Mouse (Mus musculus) ovary, postnatal 36 days (tissue): ENCODE results near the gene Srgap1.

Experiments used
- DNase-seq: peaks from one replicate; pipeline ENCODE4 v3.0.0; 2022; ENCODE audit warnings: low spot score, mixed read lengths

Srgap1 gene

GRCm38 (mm10) chr10:121762141-121762540 is 285.0 kb downstream of the Srgap1 start:
- no peak for DNase-seq

- no peak for DNase-seq
Observed at GRCm38 (mm10) chr10:121759095-121759494, 288.0 kb downstream of the Srgap1 start.

- DNase-seq = no peak
Observed at GRCm38 (mm10) chr10:121756677-121757076, 290.4 kb downstream of the Srgap1 start.

- no peak for DNase-seq
Observed at GRCm38 (mm10) chr10:121755822-121756221, 291.3 kb downstream of the Srgap1 start.

- DNase-seq = no peak
Observed at GRCm38 (mm10) chr10:121754237-121754636, 292.9 kb downstream of the Srgap1 start.

- DNase-seq = no peak
Observed at GRCm38 (mm10) chr10:121750175-121750574, 296.9 kb downstream of the Srgap1 start.

- DNase-seq = no peak
Observed at GRCm38 (mm10) chr10:121742336-121742735, 304.8 kb downstream of the Srgap1 start.

GRCm38 (mm10) chr10:121739548-121740505 is 307.3 kb downstream of the Srgap1 start, which contains the start of gene BC048403:
BC048403 (plus strand) TSS chr10:121739937.
- DNase-seq = peak; percentile 89

GRCm38 (mm10) chr10:121737256-121737655 is 309.9 kb downstream of the Srgap1 start:
- DNase-seq = no peak

GRCm38 (mm10) chr10:121732542-121732941 is 314.6 kb downstream of the Srgap1 start:
- DNase-seq = no peak

GRCm38 (mm10) chr10:121731048-121731725 is 315.9 kb downstream of the Srgap1 start:
- DNase-seq = no peak
